Mouse (Mus musculus) hindbrain, embryonic 15.5 days (tissue): ENCODE data around the gene Tspan18. TPM values are rescaled to one million over a fixed set of nuclear protein-coding genes. Genes with fewer than 3 reads are reported as not detected.
A peak's percentile ranks its signal among the peaks of the same experiment; 100 is the strongest.

Source experiments
- ATAC-seq: fragments of 200-750 bp; cut with Nextera tagmentation; 2 replicates; pipeline ENCODE4 v1.8.0; 2017; ENCODE audit warnings: low read depth, moderate number of reproducible peaks, moderate TSS enrichment; ENCODE audit not compliant: low FRiP score
- H3K27ac ChIP-seq: fragments of 300-500 bp; sonication (generic); replicated peaks from 2 replicates; pipeline ENCODE4 v1.5.1; 2015; ENCODE audit warnings: mild to moderate bottlenecking, inconsistent platforms
- H3K27me3 ChIP-seq: fragments of 300-500 bp; sonication (generic); 2 replicates; pipeline ENCODE4 v1.6.1; 2015; ENCODE audit warnings: control low read depth, inconsistent platforms
- H3K36me3 ChIP-seq: fragments of 300-500 bp; sonication (generic); 2 replicates; pipeline ENCODE4 v1.6.1; 2015; ENCODE audit warnings: control low read depth, inconsistent platforms
- H3K4me1 ChIP-seq: fragments of 300-500 bp; sonication (generic); replicated peaks from 2 replicates; pipeline ENCODE4 v1.6.1; 2015; ENCODE audit warnings: control low read depth, inconsistent platforms
- H3K4me2 ChIP-seq: fragments of 300-500 bp; sonication (generic); 2 replicates; pipeline ENCODE4 v1.6.1; 2015; ENCODE audit warnings: moderate library complexity, mild to moderate bottlenecking, inconsistent platforms
- H3K4me3 ChIP-seq: fragments of 300-500 bp; sonication (generic); 2 replicates; pipeline ENCODE4 v1.5.1; 2015; ENCODE audit warnings: mild to moderate bottlenecking, inconsistent platforms
- H3K9ac ChIP-seq: fragments of 300-500 bp; sonication (generic); 2 replicates; pipeline ENCODE4 v1.6.1; 2015; ENCODE audit warnings: inconsistent platforms
- H3K9me3 ChIP-seq: fragments of 300-500 bp; sonication (generic); 2 replicates; pipeline ENCODE4 v1.6.1; 2016; ENCODE audit warnings: control low read depth, inconsistent platforms
- WGBS: fragments of 180-500 bp; shearing (Covaris S2); methylation state at CpG from one replicate; pipeline ENCODE4 v1.1.7; 2015; 5-methylcytosine and 5-hydroxymethylcytosine counted together
- polyA plus RNA-seq: library from polyadenylated mRNA; unstranded; fragments of >200 nt; fragmentation: Nextera tagmentation; extraction: Ambion mirVana; gene quantifications from 2 replicates; pipeline ENCODE4 v1.2.1, GENCODE M21; 2015

The Tspan18 gene
- polyA plus RNA-seq, 1 experiment from 2014 or later = 23.5 TPM

DNA sequence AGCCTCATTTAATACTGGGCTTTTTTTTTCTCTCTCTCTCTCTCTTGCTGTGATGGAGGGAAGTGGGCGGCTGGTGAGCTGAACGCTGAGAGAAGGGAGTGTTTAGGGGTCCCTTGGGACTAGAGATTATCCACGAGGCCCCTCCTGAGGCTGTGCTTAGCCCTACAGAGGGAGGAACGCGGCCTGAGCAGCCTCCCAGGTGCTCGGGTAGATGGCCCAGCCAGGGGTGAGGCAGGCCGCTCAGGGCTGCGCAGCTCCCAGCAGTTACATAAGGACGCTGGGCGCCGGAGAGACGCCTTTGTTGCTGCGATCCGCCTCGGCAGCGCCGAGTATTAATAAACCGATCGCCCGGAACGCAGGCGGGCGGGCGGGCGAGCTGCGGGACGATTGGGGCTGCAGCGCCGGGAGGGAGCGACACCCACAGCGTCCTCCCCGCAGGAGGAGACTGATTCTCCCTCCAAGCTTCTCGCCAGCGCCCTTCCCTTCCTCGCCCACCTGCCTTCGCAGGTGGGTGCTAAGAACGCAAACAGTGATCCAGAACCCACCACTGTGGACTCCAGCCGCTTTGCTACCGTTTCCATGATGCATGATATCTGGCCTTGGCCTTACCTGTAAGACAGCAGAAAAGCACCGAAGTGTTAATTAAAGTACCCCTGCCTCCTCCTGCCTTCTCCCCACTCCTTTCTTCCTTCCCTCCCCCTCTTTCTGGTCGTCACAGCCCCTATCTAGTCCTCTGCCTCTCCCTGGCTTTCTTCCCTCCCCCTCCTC, 154.0 kb downstream of the Tspan18 start:
- Histone ChIP-seq H3K9me3 (no peaks in the 10 kb centered on the region), H3K4me2 (peak overlapping the region; percentile 57), H3K4me1 (peaks cover 49% of the 10 kb centered on the region), H3K27me3 (no peaks in the 10 kb centered on the region), H3K9ac (peak overlapping the region; percentile 33), H3K27ac (peak overlapping the region; percentile 63), H3K36me3 (no peaks in the 10 kb centered on the region), H3K4me3 (peak overlapping the region; percentile 27)
- WGBS = 1% methylated on average over 41 of the region's 41 CpGs
- 0 out of 2 replicates have a peak, but pooled peaks have one; percentile 16 for ATAC-seq

DNA sequence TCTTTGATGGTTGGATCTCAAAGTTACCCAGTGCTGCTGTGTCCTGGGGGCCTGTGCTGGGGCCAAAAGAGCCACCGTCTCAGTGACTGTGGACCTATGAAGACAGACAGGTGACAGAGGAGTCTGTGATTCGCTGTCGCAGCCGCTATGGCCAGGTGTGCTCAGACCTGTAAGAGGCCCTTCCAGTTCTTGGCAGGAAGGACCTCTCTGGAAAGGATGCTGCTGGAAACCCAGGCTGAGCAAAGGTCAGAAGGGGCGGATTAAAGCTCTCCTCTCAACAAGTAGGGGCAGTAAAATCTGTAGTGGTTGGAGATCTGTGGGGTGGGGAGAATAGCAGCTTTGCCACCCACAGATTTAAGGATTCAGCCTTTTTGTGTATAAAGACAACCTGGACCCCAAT, 154.7 kb downstream of the Tspan18 start:
- Histone ChIP-seq H3K27ac (no peak overlapping the region), H3K4me1 (peaks cover 53% of the 10 kb centered on the region), H3K27me3 (no peaks in the 10 kb centered on the region), H3K4me3 (no peak overlapping the region), H3K4me2 (peak overlapping the region; percentile 57; the same call in 1 of the 2 replicates), H3K36me3 (no peaks in the 10 kb centered on the region), H3K9ac (no peak overlapping the region), H3K9me3 (no peaks in the 10 kb centered on the region)
- WGBS = 63% methylated on average over 5 of the region's 5 CpGs
- ATAC-seq = no peak

DNA sequence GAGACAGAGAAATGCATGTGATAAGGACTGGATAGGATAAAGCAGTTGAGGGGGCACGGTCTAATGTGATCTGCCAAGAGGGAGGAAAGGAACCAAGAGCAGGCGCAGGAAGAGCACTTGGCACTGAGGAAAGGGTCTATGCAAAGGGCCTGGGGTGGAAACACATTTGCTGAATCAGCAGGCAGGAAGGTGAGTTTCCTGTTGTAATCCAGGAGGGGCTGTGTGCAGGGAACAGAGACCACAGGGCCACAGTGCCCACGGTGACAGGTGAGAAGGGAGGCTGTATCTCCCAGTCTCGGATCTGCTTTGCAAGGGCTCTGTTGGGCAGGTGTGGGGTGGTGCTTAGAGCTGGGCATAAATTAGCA, 156.0 kb downstream of the Tspan18 start:
- no peak for ATAC-seq
- Histone ChIP-seq H3K36me3 (no peaks in the 10 kb centered on the region), H3K27me3 (no peaks in the 10 kb centered on the region), H3K9ac (no peak overlapping the region), H3K4me2 (no peak overlapping the region), H3K4me1 (peaks cover 59% of the 10 kb centered on the region), H3K4me3 (no peak overlapping the region), H3K27ac (peak overlapping the region; percentile 76; the same call in 1 of the 2 replicates), H3K9me3 (no peaks in the 10 kb centered on the region)
- WGBS = 77% methylated on average over 4 of the region's 4 CpGs

DNA sequence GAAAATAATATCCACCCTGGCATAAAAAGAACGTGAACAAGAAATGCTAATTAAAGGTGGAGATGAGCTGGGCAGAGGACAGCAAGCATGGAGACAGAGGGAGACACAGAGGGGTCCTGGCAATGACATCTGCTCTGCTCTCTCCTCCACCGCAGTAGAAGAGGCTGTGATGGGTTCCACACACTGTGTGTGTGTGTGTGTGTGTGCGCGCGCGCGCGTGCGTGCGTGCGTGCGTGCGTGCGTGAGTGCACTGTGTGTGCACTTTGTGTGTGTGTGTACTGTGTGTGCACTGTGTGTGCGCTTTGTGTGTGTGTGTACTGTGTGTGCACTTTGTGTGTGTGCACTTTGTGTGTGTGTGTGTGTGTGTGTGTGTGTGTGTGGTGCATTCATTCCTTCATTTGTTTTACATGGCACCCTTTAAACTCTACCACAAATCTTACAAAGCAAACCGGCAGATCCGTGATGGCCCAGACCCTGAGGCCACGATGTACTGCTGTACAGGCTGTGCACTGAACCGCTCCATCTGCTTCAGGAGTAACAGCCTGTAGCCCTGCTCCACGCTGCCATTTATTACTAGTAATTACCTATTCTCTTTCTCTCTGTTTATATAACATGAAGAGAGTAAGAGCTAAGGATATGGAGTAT, 156.5 kb downstream of the Tspan18 start:
- H3K4me3 ChIP-seq = no peak overlapping the region
- no peak overlapping the region for H3K9ac ChIP-seq
- H3K27me3 ChIP-seq = no peaks in the 10 kb centered on the region
- H3K4me2 ChIP-seq = no peak overlapping the region
- peak overlapping the region; percentile 76 for H3K27ac ChIP-seq
- peak; percentile 36; the same call in 1 of the 2 replicates for ATAC-seq
- WGBS = 65% methylated on average over 20 of the region's 20 CpGs
- peaks cover 59% of the 10 kb centered on the region for H3K4me1 ChIP-seq
- no peaks in the 10 kb centered on the region for H3K9me3 ChIP-seq
- H3K36me3 ChIP-seq = no peaks in the 10 kb centered on the region

DNA sequence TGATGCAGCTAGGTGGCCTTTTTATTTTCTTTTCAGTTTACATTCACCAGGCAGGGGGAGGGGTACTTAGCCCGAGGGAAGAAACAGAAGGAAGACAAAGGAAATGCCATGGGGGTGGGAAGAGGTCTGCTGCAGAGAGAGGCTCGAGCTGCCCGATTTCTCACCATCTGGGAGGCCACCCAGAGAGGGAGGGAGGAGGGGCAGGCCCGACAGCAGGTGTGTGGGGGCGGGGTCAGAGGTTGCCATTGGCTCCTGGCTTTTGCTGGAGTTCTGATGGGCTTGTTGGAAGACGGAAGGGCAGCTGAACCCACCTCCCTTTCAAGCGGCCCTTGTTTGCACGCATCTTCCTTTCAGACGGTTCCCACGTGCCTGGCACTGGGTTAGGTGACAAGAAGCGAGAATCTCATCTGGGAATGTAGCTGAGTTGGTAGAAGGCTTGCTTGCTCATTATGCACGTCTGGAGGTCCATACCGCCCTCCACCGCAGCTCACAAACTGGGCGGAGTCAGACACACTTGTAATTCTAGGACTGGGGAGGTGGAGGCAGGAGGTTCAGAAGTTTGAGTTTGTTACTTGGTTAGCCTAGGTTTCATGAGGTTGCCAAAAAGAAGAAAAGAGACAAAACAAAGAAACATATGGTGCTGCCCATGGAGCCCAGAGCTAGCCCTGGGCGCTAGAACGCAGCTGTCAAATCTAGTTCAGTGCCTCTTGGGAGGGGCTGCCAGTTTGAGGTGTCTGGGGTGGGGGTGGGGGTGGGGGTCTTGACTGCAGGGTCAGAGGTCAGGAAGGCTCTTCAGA, 157.2 kb downstream of the Tspan18 start:
- Histone ChIP-seq H3K27me3 (no peaks in the 10 kb centered on the region), H3K9me3 (no peaks in the 10 kb centered on the region), H3K36me3 (no peaks in the 10 kb centered on the region), H3K9ac (no peak overlapping the region), H3K4me1 (peaks cover 64% of the 10 kb centered on the region), H3K4me2 (peak overlapping the region; percentile 22; the same call in 1 of the 2 replicates), H3K4me3 (no peak overlapping the region), H3K27ac (peak overlapping the region; percentile 76)
- ATAC-seq = no peak
- WGBS = 5% methylated on average over 17 of the region's 17 CpGs

DNA sequence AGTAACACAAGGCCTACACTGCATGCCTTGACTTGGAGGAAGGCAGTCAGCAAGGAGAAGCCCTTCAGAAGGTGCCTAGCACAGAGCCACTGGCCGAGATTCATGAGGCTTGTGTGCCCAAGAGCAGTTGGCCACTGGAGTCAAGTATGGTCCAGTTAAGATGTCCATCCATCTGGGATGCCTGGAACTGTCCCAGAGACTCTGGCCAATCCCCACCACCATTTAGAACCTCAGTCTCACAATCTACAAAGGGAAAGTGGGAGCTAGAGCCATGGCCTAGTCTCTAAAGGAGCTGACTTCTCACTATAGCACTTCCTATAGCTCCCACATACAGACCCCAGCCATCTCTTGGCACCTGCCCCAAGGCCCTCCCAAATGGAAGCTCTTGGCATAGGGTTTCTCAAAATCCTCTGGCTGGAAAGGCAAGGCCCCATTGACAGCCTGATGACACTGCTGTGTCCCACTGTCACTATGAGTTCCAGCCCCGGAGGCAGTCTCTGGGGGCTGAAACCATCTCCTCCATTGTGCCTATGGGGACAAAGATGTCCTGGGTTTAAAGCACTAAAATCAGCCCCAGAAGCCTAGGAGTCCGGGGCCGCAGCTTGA, 158.0 kb downstream of the Tspan18 start:
- H3K4me3 ChIP-seq = no peak overlapping the region
- H3K4me1 ChIP-seq = peaks cover 66% of the 10 kb centered on the region
- no peak for ATAC-seq
- H3K9me3 ChIP-seq = no peaks in the 10 kb centered on the region
- peak overlapping the region; percentile 22; the same call in 1 of the 2 replicates for H3K4me2 ChIP-seq
- 24% methylated on average over 4 of the region's 4 CpGs for WGBS
- H3K9ac ChIP-seq = no peak overlapping the region
- H3K27ac ChIP-seq = peak overlapping the region; percentile 76
- no peaks in the 10 kb centered on the region for H3K36me3 ChIP-seq
- no peaks in the 10 kb centered on the region for H3K27me3 ChIP-seq

DNA sequence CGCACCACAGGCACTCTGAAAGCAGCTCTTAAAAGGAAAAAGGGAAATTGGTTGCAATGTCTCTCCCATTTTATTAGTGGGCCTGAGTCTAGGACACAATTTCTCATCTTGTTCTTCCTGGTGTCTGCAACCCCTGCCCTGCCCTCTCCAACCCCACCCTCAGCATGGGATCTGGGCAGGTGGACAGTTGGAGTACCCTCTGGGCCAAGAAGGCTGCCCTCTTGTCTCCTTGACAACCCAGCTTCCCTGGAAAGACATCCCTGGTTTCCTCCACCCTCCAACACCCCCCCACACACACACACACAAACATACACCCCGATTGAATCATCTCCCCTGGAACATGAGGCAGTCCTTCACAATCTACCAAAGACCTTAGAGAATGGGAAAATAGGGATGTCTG, 158.6 kb downstream of the Tspan18 start:
- Histone ChIP-seq H3K27ac (peak overlapping the region; percentile 76), H3K27me3 (no peaks in the 10 kb centered on the region), H3K9ac (no peak overlapping the region), H3K4me3 (no peak overlapping the region), H3K4me2 (no peak overlapping the region), H3K9me3 (no peaks in the 10 kb centered on the region), H3K36me3 (no peaks in the 10 kb centered on the region), H3K4me1 (peaks cover 72% of the 10 kb centered on the region)
- no peak for ATAC-seq
- 63% methylated on average over 2 of the region's 2 CpGs for whole genome bisulfite sequencing

DNA sequence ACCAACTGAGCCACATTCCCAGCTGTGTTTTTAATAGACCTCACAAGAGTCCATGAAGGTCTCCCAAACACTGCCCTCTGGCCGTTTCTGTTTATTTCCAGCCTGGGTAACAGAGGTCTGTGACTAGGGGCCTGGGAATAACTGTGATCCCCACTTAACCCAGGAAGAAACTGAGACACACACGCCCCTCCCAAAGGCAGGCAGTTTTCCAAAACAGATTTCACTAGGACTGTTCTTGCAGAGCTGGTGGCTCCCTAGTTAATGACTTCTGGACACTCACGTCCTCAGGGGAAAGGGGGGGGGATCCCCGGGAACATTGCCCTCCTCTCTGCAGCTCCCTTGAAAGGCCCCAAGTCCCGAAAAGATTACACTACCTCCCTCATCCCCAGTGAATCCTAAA, 159.0 kb downstream of the Tspan18 start:
- Histone ChIP-seq H3K27ac (no peak overlapping the region; the same call in 1 of the 2 replicates), H3K4me2 (no peak overlapping the region), H3K36me3 (no peaks in the 10 kb centered on the region), H3K4me1 (peaks cover 72% of the 10 kb centered on the region), H3K9me3 (no peaks in the 10 kb centered on the region), H3K27me3 (no peaks in the 10 kb centered on the region), H3K9ac (no peak overlapping the region), H3K4me3 (no peak overlapping the region)
- 16% methylated on average over 5 of the region's 5 CpGs for WGBS
- ATAC-seq = no peak

DNA sequence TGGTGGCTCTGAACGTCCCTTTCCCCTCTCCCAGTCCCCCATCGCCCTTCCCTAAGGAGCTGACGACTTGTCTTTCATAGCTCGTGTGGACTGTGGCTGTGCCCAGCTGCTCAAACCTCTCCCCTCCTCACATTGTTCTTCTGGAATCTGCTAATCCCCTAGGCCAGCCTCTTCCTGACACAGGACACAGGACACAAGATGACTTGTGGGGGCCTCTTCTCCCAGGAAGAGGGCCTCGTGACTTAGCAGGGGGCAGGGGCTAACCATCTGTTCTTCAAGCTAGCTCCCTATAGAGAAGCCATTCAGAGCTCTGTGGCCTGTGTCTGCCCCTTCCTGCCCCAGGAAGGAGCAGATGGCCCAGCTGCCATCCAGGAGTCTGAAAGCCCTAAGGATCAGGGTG, 160.1 kb downstream of the Tspan18 start:
- Histone ChIP-seq H3K4me2 (no peak overlapping the region), H3K9ac (no peak overlapping the region), H3K36me3 (no peaks in the 10 kb centered on the region), H3K27ac (no peak overlapping the region), H3K27me3 (no peaks in the 10 kb centered on the region), H3K9me3 (no peaks in the 10 kb centered on the region), H3K4me3 (no peak overlapping the region), H3K4me1 (peaks cover 61% of the 10 kb centered on the region)
- 14% methylated on average over 5 of the region's 5 CpGs for WGBS
- no peak for ATAC-seq

DNA sequence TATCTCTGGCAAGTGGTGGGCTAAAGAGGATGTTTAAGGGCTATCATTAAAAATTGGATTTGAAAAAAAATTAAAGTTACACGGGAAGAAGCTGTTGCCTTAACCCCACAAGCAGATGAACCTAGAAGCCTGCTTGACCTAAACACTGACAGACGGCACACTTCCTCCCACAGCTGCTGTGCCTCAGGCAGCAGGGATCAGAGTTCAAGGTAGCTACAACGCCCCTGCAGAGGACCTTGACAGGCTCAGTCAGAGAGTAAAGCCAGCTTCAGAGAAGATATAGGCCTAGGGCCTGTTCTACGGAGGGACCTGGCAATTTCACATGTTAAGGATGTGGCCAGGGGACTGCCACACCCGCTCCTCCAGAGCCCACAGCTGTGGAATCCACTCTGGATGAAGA, 161.8 kb downstream of the Tspan18 start:
- no peaks in the 10 kb centered on the region for H3K27me3 ChIP-seq
- H3K9ac ChIP-seq = no peak overlapping the region
- H3K9me3 ChIP-seq = no peaks in the 10 kb centered on the region
- H3K4me2 ChIP-seq = no peak overlapping the region
- H3K36me3 ChIP-seq = no peaks in the 10 kb centered on the region
- H3K4me1 ChIP-seq = peaks cover 53% of the 10 kb centered on the region
- no peak overlapping the region for H3K27ac ChIP-seq
- no peak overlapping the region for H3K4me3 ChIP-seq
- ATAC-seq = no peak
- WGBS = 46% methylated on average over 5 of the region's 5 CpGs

DNA sequence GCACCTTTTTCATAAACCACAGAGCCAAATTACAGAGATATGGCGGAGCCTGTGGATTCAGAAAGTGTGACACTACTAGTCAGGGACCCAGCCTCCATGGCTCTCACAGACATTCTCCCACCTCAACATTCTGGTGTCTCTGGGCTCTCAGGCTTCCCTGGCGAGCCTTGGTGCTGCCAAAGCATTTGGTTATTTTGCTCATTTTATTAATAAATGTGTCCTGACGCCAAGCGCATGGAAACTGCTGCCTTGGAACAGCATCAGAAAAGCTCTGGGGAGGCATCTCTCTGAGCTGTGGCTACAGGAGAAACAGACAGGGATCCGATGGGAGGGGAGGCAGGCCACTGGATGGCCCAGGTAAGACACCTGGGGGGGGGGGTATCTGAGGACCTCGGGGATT, 162.4 kb downstream of the Tspan18 start:
- Histone ChIP-seq H3K9me3 (no peaks in the 10 kb centered on the region), H3K36me3 (no peaks in the 10 kb centered on the region), H3K27ac (no peak overlapping the region), H3K4me3 (no peak overlapping the region), H3K9ac (no peak overlapping the region), H3K27me3 (no peaks in the 10 kb centered on the region), H3K4me1 (peaks cover 50% of the 10 kb centered on the region), H3K4me2 (no peak overlapping the region)
- ATAC-seq = no peak
- whole genome bisulfite sequencing = 69% methylated on average over 6 of the region's 6 CpGs

DNA sequence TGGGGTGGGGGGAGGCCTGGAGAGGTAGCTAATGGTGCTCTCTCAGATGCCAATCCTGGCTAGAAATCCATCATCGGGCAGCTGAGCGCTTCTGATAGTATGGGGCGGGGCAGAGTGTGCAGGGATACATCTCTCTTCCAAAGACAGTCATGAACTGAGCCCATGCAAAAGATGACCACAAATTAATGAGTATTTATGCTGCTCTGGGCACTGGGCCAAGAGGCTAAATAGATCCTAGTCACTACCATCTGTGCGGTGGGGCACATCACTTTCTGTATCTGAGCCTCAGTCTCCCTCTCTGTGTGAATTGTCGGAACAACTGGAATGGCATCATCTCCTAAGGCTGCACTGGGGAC, 163.5 kb downstream of the Tspan18 start:
- no peaks in the 10 kb centered on the region for H3K27me3 ChIP-seq
- ATAC-seq = no peak
- H3K9ac ChIP-seq = no peak overlapping the region
- 0 out of 2 replicates have a peak overlapping the region, but pooled peaks have one; percentile 29 for H3K27ac ChIP-seq
- peaks cover 48% of the 10 kb centered on the region for H3K4me1 ChIP-seq
- WGBS = 42% methylated on average over 5 of the region's 5 CpGs
- H3K36me3 ChIP-seq = no peaks in the 10 kb centered on the region
- H3K9me3 ChIP-seq = no peaks in the 10 kb centered on the region
- no peak overlapping the region for H3K4me3 ChIP-seq
- no peak overlapping the region for H3K4me2 ChIP-seq
